Mouse (Mus musculus): ENCODE data around the gene Serpinf2. TPM values are rescaled to one million over a fixed set of nuclear protein-coding genes. Genes with fewer than 3 reads are reported as not detected.

The Serpinf2 gene
- polyA plus RNA-seq, 2 experiments: 0.53 TPM; not detected in 1

DNA sequence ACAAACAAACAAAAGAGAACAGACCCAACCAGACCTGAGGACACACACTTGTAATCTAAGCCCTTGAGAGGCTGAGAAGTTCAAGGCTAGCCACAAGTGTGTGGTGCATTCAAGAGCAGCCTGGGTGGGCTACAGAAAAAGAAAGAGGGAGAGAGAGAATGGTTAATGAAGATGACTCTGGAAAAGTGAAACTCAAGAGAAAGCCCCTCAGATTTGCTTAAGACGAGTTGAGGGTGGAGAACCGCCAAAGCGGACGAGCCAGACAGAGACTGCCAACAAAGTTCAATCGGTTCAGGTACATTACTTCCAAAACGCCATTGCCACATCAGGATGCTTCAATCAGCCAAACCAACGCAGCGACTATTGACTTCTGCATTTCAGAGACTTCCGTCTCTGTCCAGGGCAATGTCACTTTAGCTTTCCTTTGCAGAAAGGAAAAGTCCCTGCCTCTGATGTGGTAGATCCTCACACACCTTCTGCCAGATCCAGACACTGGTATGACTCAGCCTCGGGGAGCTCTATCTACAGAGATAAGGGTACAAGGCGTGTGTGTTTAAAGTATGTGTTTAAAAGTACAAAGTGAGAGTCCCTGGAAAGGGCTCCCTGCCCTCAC is 33.2 kb upstream of the Serpinf2 start:
- Histone ChIP-seq H3K9me3 (ENCODE audit: control insufficient read depth, low read length) (no peaks in the 10 kb centered on the region), H3K4me2 (replicated peaks; ENCODE audit: low read depth, low read length, severe bottlenecking) (no peak overlapping the region), H3K27ac (replicated peaks; ENCODE audit: low read depth, low read length) (no peak overlapping the region), H3K9ac (ENCODE audit: low read depth, low read length, severe bottlenecking) (no peak overlapping the region), H3K4me1 (ENCODE audit: control insufficient read depth, insufficient read depth, low read length) (peaks cover 2% of the 10 kb centered on the region; the same call in 1 of the 2 replicates), H3K36me3 (ENCODE audit: control insufficient read depth, insufficient read depth, low read length) (no peaks in the 10 kb centered on the region), H3K4me3 (replicated peaks; ENCODE audit: low read length) (no peak overlapping the region), H3K27me3 (ENCODE audit: control insufficient read depth, insufficient read depth, low read length) (no peaks in the 10 kb centered on the region; the same call in 1 of the 2 replicates)
- no peak for TF ChIP-seq POLR2A (IDR thresholded peaks at IDR 0.05; ENCODE audit: borderline replicate concordance, extremely low read depth, insufficient read depth, insufficient read length)
- ATAC-seq (ENCODE audit: low FRiP score, low read depth) (no peak), DNase-seq (ENCODE audit: low spot score) (no peak)
- WGBS: 83% methylated on average over 11 of the region's 11 CpGs

- DNase-seq (ENCODE audit: low spot score) (no peak), ATAC-seq (ENCODE audit: low FRiP score, low read depth) (no peak)
- TF ChIP-seq POLR2A (IDR thresholded peaks at IDR 0.05; ENCODE audit: borderline replicate concordance, extremely low read depth, insufficient read depth, insufficient read length): no peak
- peaks cover 3% of the 10 kb centered on the region for H3K36me3 ChIP-seq (ENCODE audit: control insufficient read depth, insufficient read depth, low read length)
- no peak overlapping the region for H3K9ac ChIP-seq (ENCODE audit: low read depth, low read length, severe bottlenecking)
- H3K4me1 ChIP-seq (ENCODE audit: control insufficient read depth, insufficient read depth, low read length): peaks cover 4% of the 10 kb centered on the region; the same call in 1 of the 2 replicates
- 88% methylated on average over 3 of the region's 3 CpGs for WGBS
- H3K27ac ChIP-seq (replicated peaks; ENCODE audit: low read depth, low read length): no peak overlapping the region
- no peak overlapping the region for H3K4me3 ChIP-seq (replicated peaks; ENCODE audit: low read length)
- H3K4me2 ChIP-seq (replicated peaks; ENCODE audit: low read depth, low read length, severe bottlenecking): no peak overlapping the region
- no peaks in the 10 kb centered on the region for H3K9me3 ChIP-seq (ENCODE audit: control insufficient read depth, low read length)
- H3K27me3 ChIP-seq (ENCODE audit: control insufficient read depth, insufficient read depth, low read length): no peaks in the 10 kb centered on the region
These were observed 31.3 kb upstream of the Serpinf2 start for GRCm38 (mm10) chr11:75470675-75471074.

DNA sequence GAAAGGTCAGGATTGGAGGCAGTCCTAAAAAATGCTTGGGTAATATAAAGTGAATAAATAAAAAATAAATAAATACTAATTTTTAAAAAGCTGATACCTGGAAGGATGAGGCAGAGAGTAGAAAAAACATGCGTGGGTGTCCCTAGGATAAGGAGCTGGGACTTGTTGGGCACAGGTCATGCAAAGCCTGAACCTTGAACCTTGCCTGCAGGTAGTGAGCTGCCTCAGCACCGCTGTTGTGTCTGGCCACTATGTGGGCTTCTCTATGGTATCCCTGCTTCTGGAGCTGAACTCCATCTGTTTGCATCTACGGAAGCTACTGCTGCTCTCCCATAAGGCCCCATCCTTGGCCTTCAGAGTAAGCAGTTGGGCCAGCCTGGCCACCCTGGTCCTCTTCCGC is 29.9 kb upstream of the Serpinf2 start:
- Histone ChIP-seq H3K9me3 (ENCODE audit: control insufficient read depth, low read length) (no peaks in the 10 kb centered on the region), H3K4me3 (replicated peaks; ENCODE audit: low read length) (no peak overlapping the region), H3K27ac (replicated peaks; ENCODE audit: low read depth, low read length) (no peak overlapping the region), H3K27me3 (ENCODE audit: control insufficient read depth, insufficient read depth, low read length) (no peaks in the 10 kb centered on the region), H3K36me3 (ENCODE audit: control insufficient read depth, insufficient read depth, low read length) (peaks cover 13% of the 10 kb centered on the region), H3K9ac (ENCODE audit: low read depth, low read length, severe bottlenecking) (no peak overlapping the region), H3K4me1 (ENCODE audit: control insufficient read depth, insufficient read depth, low read length) (peaks cover 4% of the 10 kb centered on the region; the same call in 1 of the 2 replicates), H3K4me2 (replicated peaks; ENCODE audit: low read depth, low read length, severe bottlenecking) (no peak overlapping the region)
- no peak for TF ChIP-seq POLR2A (IDR thresholded peaks at IDR 0.05; ENCODE audit: borderline replicate concordance, extremely low read depth, insufficient read depth, insufficient read length)
- 97% methylated on average over 4 of the region's 4 CpGs for WGBS
- ATAC-seq (ENCODE audit: low FRiP score, low read depth): no peak
- DNase-seq (ENCODE audit: low spot score): no peak

GRCm38 (mm10) chr11:75468410-75468809 is 29.0 kb upstream of the Serpinf2 start:
- ATAC-seq (ENCODE audit: low FRiP score, low read depth) (no peak; the same call in 1 of the 2 replicates), DNase-seq (ENCODE audit: low spot score) (no peak)
- H3K9me3 ChIP-seq (ENCODE audit: control insufficient read depth, low read length): no peaks in the 10 kb centered on the region
- H3K27ac ChIP-seq (replicated peaks; ENCODE audit: low read depth, low read length): no peak overlapping the region
- peak overlapping the region; percentile 66 for H3K9ac ChIP-seq (ENCODE audit: low read depth, low read length, severe bottlenecking)
- H3K27me3 ChIP-seq (ENCODE audit: control insufficient read depth, insufficient read depth, low read length): no peaks in the 10 kb centered on the region
- peak overlapping the region; percentile 71 for H3K4me2 ChIP-seq (replicated peaks; ENCODE audit: low read depth, low read length, severe bottlenecking)
- H3K4me1 ChIP-seq (ENCODE audit: control insufficient read depth, insufficient read depth, low read length): peaks cover 8% of the 10 kb centered on the region
- 66% methylated on average over 7 of the region's 7 CpGs for WGBS
- H3K36me3 ChIP-seq (ENCODE audit: control insufficient read depth, insufficient read depth, low read length): peaks cover 13% of the 10 kb centered on the region
- H3K4me3 ChIP-seq (replicated peaks; ENCODE audit: low read length): peak overlapping the region; percentile 43
- TF ChIP-seq POLR2A (IDR thresholded peaks at IDR 0.05; ENCODE audit: borderline replicate concordance, extremely low read depth, insufficient read depth, insufficient read length): no peak

GRCm38 (mm10) chr11:75467512-75468215 is 28.3 kb upstream of the Serpinf2 start:
- H3K27me3 ChIP-seq (ENCODE audit: control insufficient read depth, insufficient read depth, low read length): no peaks in the 10 kb centered on the region
- peak overlapping the region; percentile 71 for H3K4me2 ChIP-seq (replicated peaks; ENCODE audit: low read depth, low read length, severe bottlenecking)
- peak; percentile 64 for DNase-seq (ENCODE audit: low spot score)
- no peak for TF ChIP-seq POLR2A (IDR thresholded peaks at IDR 0.05; ENCODE audit: borderline replicate concordance, extremely low read depth, insufficient read depth, insufficient read length)
- peak overlapping the region; percentile 43 for H3K4me3 ChIP-seq (replicated peaks; ENCODE audit: low read length)
- H3K27ac ChIP-seq (replicated peaks; ENCODE audit: low read depth, low read length): no peak overlapping the region; the same call in 1 of the 2 replicates
- H3K4me1 ChIP-seq (ENCODE audit: control insufficient read depth, insufficient read depth, low read length): peaks cover 15% of the 10 kb centered on the region
- peak overlapping the region; percentile 66 for H3K9ac ChIP-seq (ENCODE audit: low read depth, low read length, severe bottlenecking)
- H3K9me3 ChIP-seq (ENCODE audit: control insufficient read depth, low read length): no peaks in the 10 kb centered on the region
- peaks cover 13% of the 10 kb centered on the region for H3K36me3 ChIP-seq (ENCODE audit: control insufficient read depth, insufficient read depth, low read length)
- WGBS: 16% methylated on average over 19 of the region's 19 CpGs
- ATAC-seq (ENCODE audit: low FRiP score, low read depth): peak; percentile 74

Data from limb, embryonic 14.5 days (tissue).